Mouse (Mus musculus) inflammation-experienced regulatory T-cells (primary cell): ENCODE measurements around the gene Tmem116. TPM values are rescaled to one million over a fixed set of nuclear protein-coding genes. Genes with fewer than 3 reads are reported as not detected.

ENCODE experiments used
- polyA plus RNA-seq, 2 experiments: library from polyadenylated mRNA; unstranded; fragments of 100-300 nt; shearing (Covaris generic); gene quantifications; one replicate each; pipeline ENCODE4 v1.2.1; 2017

The Tmem116 gene
- polyA plus RNA-seq = 1 to 10 TPM; 1.6 to 2.5 TPM

GRCm38 (mm10) chr5:121451644-121452025 lies at the start of gene Tmem116:
Gene Tmem116, plus strand, starts transcription at chr5:121451893.

GRCm38 (mm10) chr5:121452026-121452869 lies 555 bp downstream of the Tmem116 start, which contains the start of gene Erp29:
Gene Erp29, minus strand, starts transcription at chr5:121452506.

GRCm38 (mm10) chr5:121503231-121503630 lies 51.5 kb downstream of the Tmem116 start, which contains the start of gene Adam1b:
Gene Adam1b, minus strand, starts transcription at chr5:121503435.

GRCm38 (mm10) chr5:121544910-121545792 lies 93.5 kb downstream of the Tmem116 start, which contains the start of the genes Adam1a and Gm42878:
Gene Adam1a, minus strand, starts transcription at chr5:121545482.
Gene Gm42878, minus strand, starts transcription at chr5:121545482.

GRCm38 (mm10) chr5:121545793-121546529 lies 94.3 kb downstream of the Tmem116 start, which contains the start of gene Mapkapk5:
Gene Mapkapk5, minus strand, starts transcription at chr5:121545905.

Other genes starting within 250 kb of the Tmem116 start
- gene Rpl6, start 247.4 kb upstream of the Tmem116 start, polyA plus RNA-seq = 100 to 1,000 TPM; 708 to 785 TPM
- 1 to 10 TPM; 9.0 to 9.3 TPM for gene Hectd4, start 231.7 kb upstream of the Tmem116 start, polyA plus RNA-seq
- gene Trafd1, start 66.3 kb upstream of the Tmem116 start, polyA plus RNA-seq = 10 to 100 TPM; 51.1 to 53.6 TPM
- gene Naa25, start 54.0 kb upstream of the Tmem116 start, polyA plus RNA-seq = 10 to 100 TPM; 32.9 to 45.0 TPM
- 10 to 100 TPM; 54.3 to 68.4 TPM for gene Erp29, start 613 bp downstream of the Tmem116 start, polyA plus RNA-seq
- gene Adam1b, start 51.5 kb downstream of the Tmem116 start, polyA plus RNA-seq = under 1 TPM in 1 of 2 experiments, not detected in 1; 0.06 TPM
- 1 to 10 TPM in 1 of 2 experiments, under 1 TPM in 1; 0.83 to 2.2 TPM for gene Adam1a, start 93.6 kb downstream of the Tmem116 start, polyA plus RNA-seq
- under 1 TPM in 1 of 2 experiments, not detected in 1; 0.55 TPM for gene Gm42878, start 93.6 kb downstream of the Tmem116 start, polyA plus RNA-seq
- 10 to 100 TPM; 48.0 to 60.5 TPM for gene Mapkapk5, start 94.0 kb downstream of the Tmem116 start, polyA plus RNA-seq
- gene Aldh2, start 141.9 kb downstream of the Tmem116 start, polyA plus RNA-seq = 10 to 100 TPM; 22.1 to 30.5 TPM
- gene Acad12, start 167.0 kb downstream of the Tmem116 start, polyA plus RNA-seq = 1 to 10 TPM; 2.2 to 7.6 TPM
- 10 to 100 TPM in 1 of 2 experiments, 1 to 10 TPM in 1; 6.6 to 10.1 TPM for gene Acad10, start 208.6 kb downstream of the Tmem116 start, polyA plus RNA-seq
- gene Brap, start 208.7 kb downstream of the Tmem116 start, polyA plus RNA-seq = 10 to 100 TPM; 58.0 to 73.6 TPM